Mouse (Mus musculus): ENCODE measurements around the gene Arhgef25.

DNA sequence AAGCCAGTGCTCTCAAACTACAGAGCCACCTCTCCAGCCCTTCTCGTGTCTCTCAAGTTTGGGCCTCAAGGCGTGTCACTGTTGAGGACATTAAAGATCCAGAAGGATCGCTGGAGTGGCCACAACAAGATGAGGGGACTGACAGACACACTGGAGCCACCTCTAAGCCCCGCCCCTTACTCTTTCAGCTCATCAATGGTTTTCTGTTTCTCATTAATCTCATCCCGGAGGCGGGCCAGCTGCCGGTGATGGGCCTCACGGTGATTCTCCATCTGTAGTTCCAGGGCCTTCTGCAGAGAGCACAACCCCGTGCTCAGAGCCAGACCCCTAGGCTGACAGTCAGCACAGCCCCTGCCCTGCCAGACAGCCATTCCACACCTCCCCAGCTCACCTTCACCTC is 46.7 kb upstream of the Arhgef25 start:
- no peak for TF ChIP-seq EP300 (IDR thresholded peaks at IDR 0.05; ENCODE audit: low read depth)
- no peak for TF ChIP-seq CTCF (IDR thresholded peaks at IDR 0.05; ENCODE audit: low read depth)

All from liver, embryonic 14.5 days (tissue).